Mouse (Mus musculus) olfactory bulb, adult 2 months (tissue): ENCODE results near the gene Gas7.

ENCODE experiments used
- CTCF ChIP-seq: fragments of 200-500 bp; IDR thresholded peaks from 2 replicates; pipeline ENCODE4 v1.5.1; 2012; ENCODE audit warnings: low read depth, mild to moderate bottlenecking, low read length, moderate library complexity; ENCODE audit not compliant: insufficient read depth
- POLR2A ChIP-seq: fragments of 200-500 bp; IDR thresholded peaks from 2 replicates; pipeline ENCODE4 v1.6.1; 2012; ENCODE audit warnings: mild to moderate bottlenecking, low read depth, low read length, moderate library complexity; ENCODE audit not compliant: insufficient read depth

GRCm38 (mm10) chr11:67509219-67509876 is 54.1 kb downstream of the Gas7 start:
- no peak for TF ChIP-seq CTCF
- no peak for TF ChIP-seq POLR2A
